Mouse (Mus musculus) brain, adult 2 months (tissue): ENCODE data around the gene Spa17.

Experiments used
- DNase-seq: peaks from one replicate; pipeline ENCODE4 v3.0.0; 2011; ENCODE audit warnings: low read depth, low spot score

The Spa17 gene

DNA sequence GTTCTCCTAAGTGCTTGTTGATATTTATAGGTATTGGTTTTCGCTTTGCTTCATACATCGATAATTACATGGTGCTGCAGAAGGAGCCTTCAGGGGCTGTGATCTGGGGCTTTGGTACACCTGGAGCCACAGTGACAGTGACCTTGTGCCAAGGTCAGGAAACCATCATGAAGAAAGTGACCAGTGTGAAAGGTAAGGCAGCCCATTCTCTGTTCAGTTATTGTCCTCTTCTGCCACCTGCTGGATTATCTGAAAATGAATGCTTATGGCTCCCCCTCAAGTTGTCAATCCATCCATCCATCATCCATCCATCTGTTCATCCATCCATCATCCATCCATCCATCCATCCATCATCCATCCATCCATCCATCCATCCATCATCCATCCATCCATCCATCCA, 3.2 kb upstream of the Spa17 start:
- peak; percentile 69 for DNase-seq

- DNase-seq, result peak; percentile 79
Measured at GRCm38 (mm10) chr9:37615220-37615619, 1.7 kb upstream of the Spa17 start.

- DNase-seq, result no peak
Measured at GRCm38 (mm10) chr9:37614316-37614715, 794 bp upstream of the Spa17 start.

- no peak for DNase-seq
Measured at GRCm38 (mm10) chr9:37613911-37614280, 374 bp upstream of the Spa17 start.

- no peak for DNase-seq
Measured at GRCm38 (mm10) chr9:37609558-37609957, 4.0 kb downstream of the Spa17 start.

- no peak for DNase-seq
Measured at GRCm38 (mm10) chr9:37605089-37605488, 8.4 kb downstream of the Spa17 start.

- no peak for DNase-seq
Measured at GRCm38 (mm10) chr9:37600538-37601205, 12.8 kb downstream of the Spa17 start.

DNA sequence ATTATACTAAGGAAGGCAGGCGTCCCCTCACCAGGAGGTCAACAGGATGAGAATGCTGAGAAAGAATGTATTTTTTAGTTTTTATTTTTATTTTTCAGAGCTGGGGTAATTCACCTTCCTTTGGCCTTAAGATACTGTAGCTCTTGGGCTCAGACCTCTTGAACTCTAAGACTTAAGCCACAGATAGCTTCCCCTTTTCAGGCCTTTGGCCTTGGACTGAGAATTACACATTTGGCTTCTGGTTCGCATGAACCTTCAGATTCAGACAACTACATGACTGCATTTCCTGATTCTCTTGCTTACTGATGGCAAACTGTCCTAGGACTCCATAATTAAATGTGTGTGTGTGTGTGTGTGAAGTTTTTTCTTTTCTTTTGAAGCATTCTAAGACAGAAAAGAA, 14.9 kb downstream of the Spa17 start:
- no peak for DNase-seq

DNA sequence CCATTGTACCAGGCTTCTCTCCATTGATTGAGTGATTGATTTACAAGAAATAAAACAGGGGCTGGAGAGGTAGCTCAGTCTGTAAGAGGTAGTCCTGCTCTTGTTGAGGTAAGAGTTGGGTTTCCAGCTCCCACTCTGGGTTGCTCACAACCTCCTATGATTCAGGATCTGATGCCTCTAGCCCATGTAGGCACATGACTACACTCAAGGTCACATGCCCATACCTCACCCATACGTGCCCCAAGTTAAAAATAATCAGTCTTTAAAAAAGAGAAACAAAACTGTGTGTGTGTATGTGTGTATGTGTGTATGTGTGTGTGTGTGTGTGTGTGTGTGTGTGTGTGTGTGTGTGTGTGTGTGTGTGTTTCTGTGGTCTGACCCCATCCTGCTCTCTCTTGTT, 18.0 kb downstream of the Spa17 start:
- no peak for DNase-seq

- DNase-seq, result peak; percentile 64
Measured at GRCm38 (mm10) chr9:37593690-37594089, 19.8 kb downstream of the Spa17 start.

DNA sequence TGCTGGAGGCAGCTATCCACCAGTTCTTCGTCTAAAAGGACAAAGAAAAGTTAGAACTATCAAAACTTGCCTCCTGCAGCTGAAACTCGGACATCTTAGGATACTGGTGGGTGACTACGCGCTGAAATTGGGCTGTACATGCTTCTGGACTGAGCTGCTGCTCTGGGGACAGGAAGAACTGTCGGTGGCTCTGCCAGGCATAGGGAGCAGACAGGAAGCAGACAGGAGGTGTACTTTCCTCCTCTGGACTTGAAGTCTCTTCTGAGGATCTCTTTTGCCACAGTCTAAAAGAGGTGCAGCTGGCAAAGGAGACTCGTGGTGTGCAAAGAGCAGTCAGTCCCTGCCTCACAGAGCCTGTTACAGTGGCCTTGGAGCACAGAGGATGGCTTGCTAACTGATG, 20.9 kb downstream of the Spa17 start:
- no peak for DNase-seq

GRCm38 (mm10) chr9:37592025-37592424, 21.5 kb downstream of the Spa17 start:
- DNase-seq, result no peak

GRCm38 (mm10) chr9:37590381-37590780, 23.1 kb downstream of the Spa17 start:
- DNase-seq, result no peak

- DNase-seq, result no peak
Measured at GRCm38 (mm10) chr9:37586718-37587117, 26.8 kb downstream of the Spa17 start.

GRCm38 (mm10) chr9:37583594-37583993, 29.9 kb downstream of the Spa17 start:
- DNase-seq, result no peak

GRCm38 (mm10) chr9:37576436-37576930, 37.0 kb downstream of the Spa17 start:
- DNase-seq, result peak; percentile 87

DNA sequence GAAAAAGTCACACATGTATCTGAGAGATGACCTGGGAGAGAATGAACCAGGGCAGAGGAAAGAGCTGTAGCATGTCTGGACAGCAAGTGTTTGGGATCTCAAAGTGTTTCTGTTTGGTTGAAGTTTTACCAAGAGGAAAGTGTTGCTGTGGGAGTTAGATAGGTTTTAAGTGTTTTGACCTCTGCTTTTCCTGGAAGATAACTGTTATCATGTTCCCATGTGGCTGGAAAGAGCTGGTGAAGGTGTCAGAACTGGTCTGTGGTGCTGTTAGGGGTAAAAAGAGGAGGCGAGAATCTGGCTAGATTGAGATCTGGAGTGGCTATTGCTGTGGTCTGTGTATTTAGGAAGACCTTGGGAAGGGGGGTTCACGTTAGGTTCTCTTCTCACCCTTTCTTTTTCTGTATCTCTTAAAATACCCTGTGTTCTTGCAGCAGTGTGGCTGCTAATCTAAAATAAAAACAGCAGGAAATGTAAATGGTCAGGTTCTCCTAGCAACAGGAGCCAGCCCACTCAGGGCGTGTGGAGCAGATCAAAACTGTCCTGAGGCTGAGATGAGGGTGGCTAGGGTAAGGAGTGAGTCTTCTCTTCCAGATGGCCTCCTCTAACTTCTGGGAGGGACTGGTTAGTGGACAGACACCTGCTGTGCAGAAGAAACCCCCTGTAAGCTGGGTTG, 41.2 kb downstream of the Spa17 start:
- DNase-seq, result no peak

DNA sequence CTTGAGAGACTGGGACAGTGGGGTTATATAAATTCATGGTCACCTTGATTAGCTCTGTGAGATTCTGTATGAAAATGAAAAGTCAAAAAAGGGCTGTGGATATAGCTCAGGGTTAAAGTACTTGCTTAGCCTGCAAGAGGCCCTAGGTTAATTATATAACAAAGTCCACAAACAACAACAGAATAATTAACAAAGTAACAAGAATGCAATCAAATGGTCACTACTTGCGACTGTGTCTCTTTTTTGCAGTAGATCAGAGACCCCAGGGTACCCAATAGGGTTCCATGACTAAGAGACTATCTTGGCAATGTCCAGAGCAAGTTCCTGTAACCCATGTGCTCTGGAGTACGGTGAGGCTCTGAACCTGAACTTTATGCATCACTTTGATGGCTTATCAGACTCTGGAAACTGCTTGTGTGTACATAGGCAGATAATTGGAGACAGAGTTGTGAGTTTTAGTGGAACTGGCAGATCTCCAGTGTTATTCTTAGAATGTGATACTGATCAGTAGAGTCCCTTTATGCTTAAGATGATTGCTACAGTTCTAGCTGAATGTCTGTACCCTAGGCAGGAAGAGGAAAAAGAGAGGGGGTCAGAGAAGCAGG, 44.2 kb downstream of the Spa17 start:
- DNase-seq, result no peak

GRCm38 (mm10) chr9:37568605-37569214, 44.8 kb downstream of the Spa17 start:
- no peak for DNase-seq

GRCm38 (mm10) chr9:37567892-37568604, 45.5 kb downstream of the Spa17 start:
- peak; percentile 90 for DNase-seq

DNA sequence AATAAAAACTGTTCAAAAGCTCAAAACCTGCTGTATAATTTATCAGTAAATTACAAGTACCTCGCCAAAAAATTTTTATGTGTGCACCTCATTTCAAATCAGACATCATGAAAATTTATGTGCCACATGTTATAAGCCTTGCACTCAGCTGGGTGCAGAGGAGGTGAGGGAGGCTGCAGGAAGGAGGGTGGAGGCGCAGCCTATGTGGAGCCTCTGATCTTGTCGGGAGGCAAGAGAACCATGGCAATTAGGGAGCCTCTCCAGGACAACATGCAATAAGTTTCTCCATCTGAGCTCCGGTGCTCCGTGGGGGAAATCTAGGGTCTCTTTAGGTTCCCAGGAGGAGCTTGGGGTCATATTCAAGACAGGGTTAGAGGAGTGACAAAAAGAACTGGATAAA, 46.1 kb downstream of the Spa17 start:
- peak; percentile 66 for DNase-seq

DNA sequence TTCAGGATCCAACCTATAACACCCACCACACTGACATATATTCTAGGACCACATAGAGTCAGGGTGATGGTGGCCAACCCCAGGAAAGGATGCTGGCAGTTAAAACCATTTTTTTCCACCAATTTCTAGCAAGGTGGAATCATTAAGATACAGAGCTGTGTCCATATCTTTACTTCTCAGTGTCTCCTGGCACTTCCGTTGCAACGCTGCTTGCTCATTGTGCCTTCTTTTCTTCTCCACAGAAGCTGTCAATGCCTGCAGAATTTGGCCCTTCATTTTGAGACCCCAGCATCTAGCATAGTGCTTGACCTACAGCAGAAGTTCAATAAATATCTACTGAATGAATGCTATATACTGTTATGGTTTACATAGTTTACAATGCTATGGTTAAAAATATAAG, 46.5 kb downstream of the Spa17 start:
- DNase-seq, result no peak
